Mouse (Mus musculus): ENCODE data around the gene Samd4. TPM values are rescaled to one million over a fixed set of nuclear protein-coding genes. Genes with fewer than 3 reads are reported as not detected.

Gene Samd4
- polyA plus RNA-seq, 1 experiment: 2.3 TPM

- no peak overlapping the region for H3K4me3 ChIP-seq (ENCODE audit: insufficient read depth, low read length)
- no peak for TF ChIP-seq POLR2A (IDR thresholded peaks at IDR 0.05; ENCODE audit: borderline replicate concordance, low read depth, low read length)
- TF ChIP-seq CTCF (IDR thresholded peaks at IDR 0.05; ENCODE audit: low read depth, low read length): no peak
Measured at GRCm38 (mm10) chr14:46945903-46946490, 63.3 kb downstream of the Samd4 start.

DNA sequence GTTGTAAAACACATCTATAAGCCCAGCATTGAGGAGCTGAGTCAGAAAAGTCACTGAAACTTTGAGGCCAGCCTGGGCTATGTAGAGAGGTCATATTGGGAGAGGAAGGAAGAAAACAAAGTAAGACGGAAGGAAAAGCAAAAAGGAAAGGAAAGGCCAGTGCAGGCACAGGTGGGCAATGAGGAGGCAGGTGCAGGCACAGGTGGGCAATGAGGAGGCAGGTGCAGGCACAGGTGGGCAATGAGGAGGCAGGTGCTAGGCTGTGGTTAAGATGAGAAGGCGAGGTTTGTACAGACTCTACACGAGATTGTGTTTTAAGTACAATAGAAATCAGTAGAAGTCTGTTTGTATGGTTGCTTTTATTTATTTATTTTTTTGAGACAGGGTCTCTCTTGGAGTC lies 65.0 kb downstream of the Samd4 start:
- Histone ChIP-seq H3K4me1 (ENCODE audit: control insufficient read depth, insufficient read depth, low read length) (no peaks in the 10 kb centered on the region), H3K27ac (ENCODE audit: insufficient read depth, low read depth, low read length) (no peak overlapping the region), H3K4me3 (ENCODE audit: insufficient read depth, low read length) (no peak overlapping the region)
- TF ChIP-seq POLR2A (IDR thresholded peaks at IDR 0.05; ENCODE audit: borderline replicate concordance, low read depth, low read length): no peak
- TF ChIP-seq CTCF (IDR thresholded peaks at IDR 0.05; ENCODE audit: low read depth, low read length): no peak

More at GRCm38 (mm10) chr14:46945903-46946490, 63.3 kb downstream of the Samd4 start:
- no peaks in the 10 kb centered on the region for H3K4me1 ChIP-seq (ENCODE audit: control insufficient read depth, insufficient read depth, low read length)
- no peak overlapping the region for H3K27ac ChIP-seq (ENCODE audit: insufficient read depth, low read depth, low read length)

DNA sequence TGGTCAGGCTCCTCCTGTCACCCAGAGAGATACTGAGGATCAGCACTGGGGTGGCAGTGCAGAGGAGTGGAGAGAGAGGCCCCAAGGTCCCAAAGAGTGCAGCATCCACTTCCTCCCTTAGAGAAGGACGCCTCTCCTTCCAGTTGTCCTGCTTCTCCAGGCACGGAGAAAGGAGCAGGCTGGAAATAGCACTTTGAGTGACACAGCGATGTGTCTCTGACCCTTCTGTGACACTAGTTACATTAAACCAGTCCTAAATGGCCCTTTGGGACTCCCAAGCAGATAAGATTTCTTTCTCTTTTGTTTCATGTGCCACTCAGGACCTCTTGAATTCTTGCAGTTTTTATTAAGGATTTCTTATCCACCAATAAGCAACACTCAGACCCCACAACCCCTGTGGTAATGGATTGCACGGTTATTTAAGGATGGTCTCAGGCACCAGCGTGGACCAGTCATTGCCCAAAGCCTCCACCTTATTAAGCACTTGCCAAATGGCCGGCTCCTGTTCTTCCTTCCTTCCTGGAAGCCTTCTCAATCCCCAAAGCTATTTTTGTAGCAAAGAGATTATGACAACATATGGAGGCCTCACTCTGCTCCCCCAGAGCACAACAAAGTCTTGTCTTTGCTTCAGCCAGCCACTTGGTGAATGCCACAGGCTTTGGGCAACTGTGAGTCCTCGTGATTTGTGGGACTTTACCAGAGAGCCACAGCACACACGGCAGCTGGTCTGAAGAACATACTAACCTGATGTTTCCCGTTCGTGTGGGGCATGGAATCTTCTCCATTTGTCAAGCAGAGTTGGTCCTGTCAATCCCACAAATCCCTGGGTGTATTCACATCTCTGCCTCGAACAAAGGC lies 68.1 kb downstream of the Samd4 start:
- Histone ChIP-seq H3K27ac (ENCODE audit: insufficient read depth, low read depth, low read length) (no peak overlapping the region), H3K4me3 (ENCODE audit: insufficient read depth, low read length) (no peak overlapping the region), H3K4me1 (ENCODE audit: control insufficient read depth, insufficient read depth, low read length) (peaks cover 8% of the 10 kb centered on the region; the same call in 1 of the 2 replicates)
- TF ChIP-seq CTCF (IDR thresholded peaks at IDR 0.05; ENCODE audit: low read depth, low read length): no peak
- TF ChIP-seq POLR2A (IDR thresholded peaks at IDR 0.05; ENCODE audit: borderline replicate concordance, low read depth, low read length): no peak

GRCm38 (mm10) chr14:46952264-46952663 lies 69.6 kb downstream of the Samd4 start:
- TF ChIP-seq CTCF (IDR thresholded peaks at IDR 0.05; ENCODE audit: low read depth, low read length): no peak
- TF ChIP-seq POLR2A (IDR thresholded peaks at IDR 0.05; ENCODE audit: borderline replicate concordance, low read depth, low read length): no peak
- Histone ChIP-seq H3K4me3 (ENCODE audit: insufficient read depth, low read length) (no peak overlapping the region), H3K27ac (ENCODE audit: insufficient read depth, low read depth, low read length) (no peak overlapping the region), H3K4me1 (ENCODE audit: control insufficient read depth, insufficient read depth, low read length) (peaks cover 8% of the 10 kb centered on the region; the same call in 1 of the 2 replicates)

DNA sequence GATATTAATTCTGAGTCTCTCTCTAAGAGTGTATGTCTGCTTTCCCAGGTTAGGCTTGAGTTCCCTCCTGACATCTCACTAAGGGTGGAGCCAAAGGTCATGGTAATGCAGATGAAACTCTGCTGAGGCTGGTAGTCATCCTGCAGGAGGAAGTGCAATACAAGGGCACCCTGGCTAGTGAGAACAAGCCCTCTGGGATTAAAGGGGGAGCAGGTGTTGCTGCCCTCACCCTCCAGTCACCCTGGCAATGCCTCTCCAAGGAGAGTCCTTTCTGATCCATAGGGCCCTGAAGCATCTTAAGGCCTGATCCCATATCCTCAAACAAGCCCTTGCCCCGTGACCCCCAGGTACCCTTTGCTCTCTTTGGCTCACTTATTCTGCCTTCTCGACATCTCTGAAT lies 72.5 kb downstream of the Samd4 start:
- Histone ChIP-seq H3K4me1 (ENCODE audit: control insufficient read depth, insufficient read depth, low read length) (peaks cover 8% of the 10 kb centered on the region; the same call in 1 of the 2 replicates), H3K4me3 (ENCODE audit: insufficient read depth, low read length) (no peak overlapping the region), H3K27ac (ENCODE audit: insufficient read depth, low read depth, low read length) (no peak overlapping the region)
- TF ChIP-seq POLR2A (IDR thresholded peaks at IDR 0.05; ENCODE audit: borderline replicate concordance, low read depth, low read length) (no peak), CTCF (IDR thresholded peaks at IDR 0.05; ENCODE audit: low read depth, low read length) (no peak)

DNA sequence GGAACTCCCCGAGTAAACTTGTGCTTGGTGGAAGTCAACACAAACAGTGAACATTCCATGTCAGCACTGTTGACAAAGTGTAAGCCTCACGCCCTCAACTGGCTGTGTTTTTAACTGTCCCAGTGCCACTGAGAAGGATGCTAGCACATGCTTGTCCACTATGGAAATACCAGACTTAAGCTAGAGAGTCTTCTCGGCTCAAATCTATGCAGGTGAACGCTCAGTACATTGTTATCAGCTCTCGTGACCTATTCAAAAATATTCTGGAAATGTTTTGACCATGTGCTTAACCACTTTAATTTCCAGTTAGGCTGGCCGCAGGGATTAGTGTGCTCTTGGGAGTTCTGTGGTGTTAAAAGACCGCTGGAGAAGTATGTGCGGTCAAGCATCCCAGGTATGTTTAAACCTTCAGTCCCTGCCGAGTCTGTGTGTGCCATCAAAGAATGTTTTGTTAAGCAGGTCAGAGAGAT lies 73.0 kb downstream of the Samd4 start:
- TF ChIP-seq POLR2A (IDR thresholded peaks at IDR 0.05; ENCODE audit: borderline replicate concordance, low read depth, low read length): no peak
- TF ChIP-seq CTCF (IDR thresholded peaks at IDR 0.05; ENCODE audit: low read depth, low read length): no peak
- Histone ChIP-seq H3K4me1 (ENCODE audit: control insufficient read depth, insufficient read depth, low read length) (peaks cover 8% of the 10 kb centered on the region; the same call in 1 of the 2 replicates), H3K4me3 (ENCODE audit: insufficient read depth, low read length) (no peak overlapping the region), H3K27ac (ENCODE audit: insufficient read depth, low read depth, low read length) (no peak overlapping the region)

GRCm38 (mm10) chr14:46956121-46956520 lies 73.5 kb downstream of the Samd4 start:
- Histone ChIP-seq H3K4me1 (ENCODE audit: control insufficient read depth, insufficient read depth, low read length) (peaks cover 8% of the 10 kb centered on the region; the same call in 1 of the 2 replicates), H3K27ac (ENCODE audit: insufficient read depth, low read depth, low read length) (no peak overlapping the region), H3K4me3 (ENCODE audit: insufficient read depth, low read length) (no peak overlapping the region)
- TF ChIP-seq POLR2A (IDR thresholded peaks at IDR 0.05; ENCODE audit: borderline replicate concordance, low read depth, low read length) (no peak), CTCF (IDR thresholded peaks at IDR 0.05; ENCODE audit: low read depth, low read length) (no peak)

DNA sequence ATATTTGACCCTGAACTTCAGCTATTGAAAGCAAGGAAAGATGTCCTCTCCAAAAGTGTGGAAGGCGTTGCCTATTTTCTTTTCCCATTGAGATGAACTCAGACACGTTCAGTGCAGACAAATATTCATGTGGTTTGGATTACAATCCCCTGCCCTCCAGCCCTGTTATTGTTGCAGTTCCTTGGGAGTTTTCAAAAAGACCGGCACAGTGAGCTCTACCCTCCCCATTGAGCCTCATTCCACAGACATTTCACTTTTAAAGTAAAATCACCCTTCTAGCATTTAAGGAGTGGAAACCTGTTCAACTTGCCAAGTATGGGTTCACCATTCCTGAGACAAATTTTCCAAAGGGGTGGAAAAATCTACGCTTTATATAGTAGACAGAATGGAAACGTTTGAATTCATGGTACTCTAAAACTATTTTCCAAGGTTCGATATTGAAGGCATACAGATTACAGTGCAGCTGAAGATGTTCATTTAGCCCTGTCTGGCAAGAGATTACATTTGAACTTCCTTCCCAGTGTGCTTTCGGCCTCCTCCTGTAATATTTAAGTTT lies 76.6 kb downstream of the Samd4 start:
- Histone ChIP-seq H3K4me3 (ENCODE audit: insufficient read depth, low read length) (no peak overlapping the region), H3K27ac (ENCODE audit: insufficient read depth, low read depth, low read length) (no peak overlapping the region), H3K4me1 (ENCODE audit: control insufficient read depth, insufficient read depth, low read length) (peaks cover 6% of the 10 kb centered on the region; the same call in 1 of the 2 replicates)
- no peak for TF ChIP-seq POLR2A (IDR thresholded peaks at IDR 0.05; ENCODE audit: borderline replicate concordance, low read depth, low read length)
- no peak for TF ChIP-seq CTCF (IDR thresholded peaks at IDR 0.05; ENCODE audit: low read depth, low read length)

DNA sequence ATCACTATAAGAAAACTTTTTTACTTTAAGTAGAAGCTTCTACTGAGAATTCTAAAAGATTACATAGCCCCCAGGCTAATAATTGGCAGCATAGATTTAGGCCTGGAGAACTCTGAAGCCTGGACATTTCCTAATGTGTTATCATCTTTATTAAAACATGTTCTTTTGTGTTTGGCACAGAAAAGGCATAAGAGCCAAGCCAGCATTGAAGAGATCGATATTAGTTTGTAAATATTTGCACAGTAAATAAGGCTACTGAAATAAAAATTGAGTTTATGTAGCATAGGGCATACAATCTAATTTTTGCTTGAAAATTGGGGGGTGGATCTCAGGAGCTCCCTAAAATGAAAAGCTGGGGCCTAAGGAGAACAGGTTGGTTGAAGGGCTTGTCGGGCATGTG lies 77.2 kb downstream of the Samd4 start:
- H3K4me1 ChIP-seq (ENCODE audit: control insufficient read depth, insufficient read depth, low read length): peaks cover 6% of the 10 kb centered on the region; the same call in 1 of the 2 replicates
- TF ChIP-seq CTCF (IDR thresholded peaks at IDR 0.05; ENCODE audit: low read depth, low read length): no peak
- no peak for TF ChIP-seq POLR2A (IDR thresholded peaks at IDR 0.05; ENCODE audit: borderline replicate concordance, low read depth, low read length)
- no peak overlapping the region for H3K4me3 ChIP-seq (ENCODE audit: insufficient read depth, low read length)
- H3K27ac ChIP-seq (ENCODE audit: insufficient read depth, low read depth, low read length): no peak overlapping the region

Data from bone marrow macrophage, adult 2 months (primary cell).